Mouse (Mus musculus): ENCODE measurements around the gene Coq8a. TPM values are rescaled to one million over a fixed set of nuclear protein-coding genes. Genes with fewer than 3 reads are reported as not detected.

The Coq8a gene
- 1.4 and 2.0 TPM in 2 replicates for polyA plus RNA-seq (2016; fragmentation: Nextera tagmentation; extraction: Ambion mirVana)

GRCm38 (mm10) chr1:180198959-180199714 lies at the start of gene Coq8a:
Gene Coq8a, minus strand, starts transcription at chr1:180199602.
- H3K9me3 ChIP-seq: no peaks in the 10 kb centered on the region
- peaks cover 12% of the 10 kb centered on the region for H3K27me3 ChIP-seq
- H3K36me3 ChIP-seq (replicated peaks): no peaks in the 10 kb centered on the region
- H3K9ac ChIP-seq: no peak within 1 kb of the TSS
- H3K4me1 ChIP-seq: peaks cover 11% of the 10 kb centered on the region
- no peak within 1 kb of the TSS for H3K4me3 ChIP-seq (replicated peaks)
- no peak for ATAC-seq (ENCODE audit: low FRiP score)
- no peak within 1 kb of the TSS for H3K27ac ChIP-seq
- WGBS: 74% methylated on average over 4 of the region's 4 CpGs
- H3K4me2 ChIP-seq: no peak within 1 kb of the TSS

DNA sequence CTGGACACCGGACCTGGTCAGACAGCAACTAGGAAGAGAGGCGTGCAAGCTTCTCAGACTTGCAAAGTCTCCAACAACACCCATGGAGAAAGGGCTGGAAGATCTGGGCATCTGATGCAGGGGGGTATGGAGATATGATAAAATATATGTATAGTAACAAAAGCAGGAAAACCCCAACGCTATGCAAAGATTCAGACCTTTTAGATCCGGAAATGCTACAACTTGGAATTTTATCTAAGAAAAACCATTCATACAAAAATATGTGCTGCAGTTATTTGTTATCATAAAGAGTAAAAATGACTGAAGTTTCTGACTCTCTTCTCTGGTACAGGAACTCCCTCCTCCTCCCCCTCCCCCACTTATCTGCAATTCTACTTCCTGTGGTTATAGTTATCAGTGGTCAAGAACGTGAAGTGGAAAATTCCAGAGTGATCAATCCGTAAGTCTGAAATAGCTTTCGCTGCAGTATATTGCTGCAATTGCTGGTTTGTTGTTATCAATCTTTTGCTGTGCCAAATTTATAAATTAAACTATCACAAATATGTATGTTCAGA lies 49.3 kb upstream of the Coq8a start:
- Histone ChIP-seq H3K4me3 (replicated peaks) (no peak overlapping the region), H3K36me3 (replicated peaks) (no peaks in the 10 kb centered on the region), H3K4me1 (peaks cover 17% of the 10 kb centered on the region), H3K27ac (no peak overlapping the region), H3K9me3 (no peaks in the 10 kb centered on the region), H3K4me2 (no peak overlapping the region), H3K27me3 (no peaks in the 10 kb centered on the region), H3K9ac (no peak overlapping the region)
- WGBS: 90% methylated on average over 7 of the region's 7 CpGs
- no peak for ATAC-seq (ENCODE audit: low FRiP score)

DNA sequence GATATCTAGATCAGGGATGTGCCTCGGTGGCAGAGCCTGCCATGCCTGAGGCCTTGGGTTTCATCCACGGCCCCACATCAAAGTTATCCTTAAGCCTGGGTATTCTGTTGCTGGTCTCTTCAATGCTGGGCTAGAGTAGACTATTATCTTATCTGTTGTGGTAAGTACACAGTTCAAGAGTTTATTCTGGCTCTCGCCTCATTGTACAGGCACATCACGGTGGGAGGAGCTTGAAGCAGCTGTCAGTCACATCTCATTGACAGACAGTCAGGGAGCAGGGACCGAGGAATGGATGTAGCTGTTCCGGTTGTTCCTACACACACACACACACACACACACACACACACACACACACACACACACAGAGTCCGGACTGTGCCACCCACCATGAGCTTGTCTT lies 48.5 kb upstream of the Coq8a start:
- 86% methylated on average over 6 of the region's 7 CpGs for WGBS
- Histone ChIP-seq H3K4me1 (peaks cover 17% of the 10 kb centered on the region), H3K9me3 (no peaks in the 10 kb centered on the region), H3K27me3 (no peaks in the 10 kb centered on the region), H3K36me3 (replicated peaks) (no peaks in the 10 kb centered on the region), H3K4me2 (no peak overlapping the region), H3K4me3 (replicated peaks) (no peak overlapping the region), H3K9ac (no peak overlapping the region), H3K27ac (no peak overlapping the region)
- no peak for ATAC-seq (ENCODE audit: low FRiP score)

DNA sequence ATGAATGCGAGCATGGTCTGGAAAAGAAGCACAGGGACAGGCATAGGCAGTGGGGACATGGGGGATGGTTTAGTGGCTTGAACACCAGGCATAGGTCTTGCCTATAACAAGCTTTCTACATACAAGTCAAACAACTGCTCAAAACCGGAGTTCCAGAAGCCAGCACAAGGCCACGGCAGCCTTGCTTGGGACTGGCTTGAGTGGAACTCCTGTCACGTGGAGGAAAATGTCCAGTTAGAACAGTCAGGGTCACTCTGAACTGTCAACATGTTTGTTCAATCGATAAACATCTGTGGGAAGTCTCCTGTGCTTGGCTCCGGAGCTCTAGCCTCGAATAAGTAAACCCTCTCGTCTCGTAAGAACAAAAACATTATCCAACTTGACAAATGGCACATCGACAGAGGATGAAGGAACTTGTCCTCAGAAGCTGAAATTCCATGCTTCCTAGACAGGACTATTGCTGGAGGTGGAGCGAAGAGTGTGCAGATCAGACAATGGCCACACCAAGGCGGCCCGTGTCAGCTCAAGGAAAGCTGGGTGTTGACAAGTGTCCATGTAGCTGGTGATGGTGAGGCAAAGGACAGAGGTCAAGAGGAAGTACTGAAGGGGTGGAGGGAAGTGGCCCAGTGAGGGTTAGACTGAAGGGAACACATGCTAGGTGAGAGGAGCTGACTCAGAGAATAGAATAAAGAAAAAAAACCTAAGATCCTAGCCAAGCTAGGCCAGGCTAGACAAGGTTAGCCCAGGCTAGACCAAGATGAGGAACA lies 46.5 kb upstream of the Coq8a start:
- no peak overlapping the region for H3K27ac ChIP-seq
- H3K4me1 ChIP-seq: peaks cover 11% of the 10 kb centered on the region
- WGBS: 92% methylated on average over 13 of the region's 13 CpGs
- no peak overlapping the region for H3K9ac ChIP-seq
- H3K4me3 ChIP-seq (replicated peaks): no peak overlapping the region
- H3K9me3 ChIP-seq: no peaks in the 10 kb centered on the region
- no peaks in the 10 kb centered on the region for H3K27me3 ChIP-seq
- no peaks in the 10 kb centered on the region for H3K36me3 ChIP-seq (replicated peaks)
- no peak for ATAC-seq (ENCODE audit: low FRiP score)
- no peak overlapping the region for H3K4me2 ChIP-seq

DNA sequence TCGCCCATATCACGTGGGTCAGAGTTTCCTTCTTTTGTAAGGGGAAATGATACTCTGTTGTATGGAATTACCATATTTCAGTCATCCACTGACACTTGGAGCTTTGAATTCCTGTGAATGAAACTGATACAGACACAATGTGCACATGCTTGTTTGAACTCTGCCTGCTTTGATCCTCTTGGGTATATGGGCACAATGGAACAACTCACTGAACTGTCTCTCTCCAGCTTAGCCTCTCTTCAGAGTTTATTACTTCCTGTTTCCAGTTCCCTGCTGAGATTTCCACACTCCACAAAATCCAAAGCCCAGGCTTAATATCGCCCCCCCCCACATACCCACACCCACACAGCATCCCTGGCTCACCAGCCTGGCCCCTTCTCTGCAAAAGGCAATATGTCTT lies 32.3 kb upstream of the Coq8a start:
- Histone ChIP-seq H3K27me3 (0 out of 2 replicates have a peak, but pooled peaks cover 3% of the 10 kb centered on the region), H3K9me3 (no peaks in the 10 kb centered on the region), H3K36me3 (replicated peaks) (no peaks in the 10 kb centered on the region), H3K4me1 (peaks cover 3% of the 10 kb centered on the region), H3K9ac (no peak overlapping the region), H3K4me2 (no peak overlapping the region), H3K4me3 (replicated peaks) (no peak overlapping the region), H3K27ac (no peak overlapping the region)
- 79% methylated on average over 3 of the region's 3 CpGs for WGBS
- ATAC-seq (ENCODE audit: low FRiP score): no peak

DNA sequence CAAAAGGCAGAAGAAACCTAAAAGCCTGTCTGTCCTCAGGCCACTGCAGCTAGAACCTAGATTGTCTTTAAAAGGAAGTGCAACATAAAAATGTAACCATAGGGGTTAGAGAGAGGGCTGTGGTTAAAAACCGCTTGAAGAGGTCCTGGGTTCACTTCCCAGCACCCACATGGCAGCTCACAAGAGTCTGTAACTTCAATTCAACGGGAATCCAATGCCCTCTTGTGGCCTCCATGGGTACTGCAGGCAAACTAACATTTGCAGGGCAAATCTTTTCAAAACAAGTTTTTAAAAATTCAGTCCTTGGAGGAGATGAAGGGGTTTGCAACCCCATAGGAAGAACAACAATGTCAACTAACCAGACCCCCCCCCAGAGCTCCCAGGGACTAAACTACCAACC lies 31.2 kb upstream of the Coq8a start:
- Histone ChIP-seq H3K9ac (no peak overlapping the region), H3K4me1 (peaks cover 12% of the 10 kb centered on the region), H3K4me3 (replicated peaks) (no peak overlapping the region), H3K27me3 (0 out of 2 replicates have a peak, but pooled peaks cover 3% of the 10 kb centered on the region), H3K9me3 (no peaks in the 10 kb centered on the region), H3K27ac (no peak overlapping the region), H3K4me2 (no peak overlapping the region), H3K36me3 (replicated peaks) (no peaks in the 10 kb centered on the region)
- ATAC-seq (ENCODE audit: low FRiP score): no peak
- 23% methylated on average over 2 of the region's 2 CpGs for WGBS

GRCm38 (mm10) chr1:180229906-180230305 lies 30.5 kb upstream of the Coq8a start:
- H3K4me1 ChIP-seq: peaks cover 16% of the 10 kb centered on the region
- WGBS: 86% methylated on average over 7 of the region's 7 CpGs
- H3K4me3 ChIP-seq (replicated peaks): no peak overlapping the region
- H3K9me3 ChIP-seq: no peaks in the 10 kb centered on the region
- H3K27me3 ChIP-seq: peaks cover 7% of the 10 kb centered on the region; the same call in 1 of the 2 replicates
- no peak overlapping the region for H3K9ac ChIP-seq
- H3K4me2 ChIP-seq: no peak overlapping the region
- ATAC-seq (ENCODE audit: low FRiP score): no peak
- no peak overlapping the region for H3K27ac ChIP-seq
- no peaks in the 10 kb centered on the region for H3K36me3 ChIP-seq (replicated peaks)

GRCm38 (mm10) chr1:180228854-180229253 lies 29.5 kb upstream of the Coq8a start:
- Histone ChIP-seq H3K4me2 (no peak overlapping the region), H3K4me1 (peaks cover 16% of the 10 kb centered on the region), H3K36me3 (replicated peaks) (no peaks in the 10 kb centered on the region), H3K27ac (no peak overlapping the region), H3K27me3 (peaks cover 7% of the 10 kb centered on the region; the same call in 1 of the 2 replicates), H3K9ac (no peak overlapping the region), H3K4me3 (replicated peaks) (no peak overlapping the region), H3K9me3 (no peaks in the 10 kb centered on the region)
- 91% methylated on average over 12 of the region's 12 CpGs for WGBS
- ATAC-seq (ENCODE audit: low FRiP score): no peak

DNA sequence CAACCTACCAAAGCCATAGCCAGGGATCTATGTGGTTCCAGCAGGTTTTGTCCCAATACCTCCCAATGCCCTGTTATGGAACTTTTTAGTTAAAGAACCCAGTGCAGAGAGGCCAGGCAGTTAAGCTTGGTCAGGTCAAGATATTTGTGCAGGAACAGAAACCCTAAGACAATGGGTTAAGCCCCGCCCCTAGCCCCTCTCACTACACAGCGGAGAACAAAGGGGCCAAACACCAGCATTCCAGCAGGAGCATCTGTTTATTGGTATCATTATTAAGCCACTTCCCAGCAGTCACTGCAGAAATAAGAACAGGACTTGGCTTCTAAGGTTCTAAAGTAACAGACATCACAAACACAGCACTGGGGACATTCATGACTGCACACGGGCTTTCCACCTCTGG lies 27.4 kb upstream of the Coq8a start:
- Histone ChIP-seq H3K4me3 (replicated peaks) (peak overlapping the region; percentile 44; the same call in 1 of the 2 replicates), H3K4me1 (peaks cover 16% of the 10 kb centered on the region), H3K9ac (no peak overlapping the region), H3K4me2 (peak overlapping the region; percentile 73; the same call in 1 of the 2 replicates), H3K27me3 (peaks cover 13% of the 10 kb centered on the region), H3K9me3 (no peaks in the 10 kb centered on the region), H3K36me3 (replicated peaks) (no peaks in the 10 kb centered on the region), H3K27ac (no peak overlapping the region; the same call in 1 of the 2 replicates)
- no peak for ATAC-seq (ENCODE audit: low FRiP score)
- WGBS: 68% methylated on average over 3 of the region's 3 CpGs

- peaks cover 13% of the 10 kb centered on the region for H3K27me3 ChIP-seq
- H3K4me2 ChIP-seq: peak overlapping the region; percentile 73
- ATAC-seq (ENCODE audit: low FRiP score): peak; percentile 69
- WGBS: 14% methylated on average over 12 of the region's 12 CpGs
- H3K36me3 ChIP-seq (replicated peaks): no peaks in the 10 kb centered on the region
- peak overlapping the region; percentile 44 for H3K4me3 ChIP-seq (replicated peaks)
- H3K27ac ChIP-seq: no peak overlapping the region
- H3K4me1 ChIP-seq: peaks cover 16% of the 10 kb centered on the region
- H3K9me3 ChIP-seq: no peaks in the 10 kb centered on the region
- H3K9ac ChIP-seq: peak overlapping the region; percentile 30
Observed at GRCm38 (mm10) chr1:180226221-180226713, 26.9 kb upstream of the Coq8a start.

GRCm38 (mm10) chr1:180225500-180226220 lies 26.3 kb upstream of the Coq8a start:
- ATAC-seq (ENCODE audit: low FRiP score): peak; percentile 91
- Histone ChIP-seq H3K27ac (no peak overlapping the region), H3K9ac (peak overlapping the region; percentile 30), H3K4me1 (peaks cover 16% of the 10 kb centered on the region), H3K36me3 (replicated peaks) (no peaks in the 10 kb centered on the region), H3K9me3 (no peaks in the 10 kb centered on the region), H3K4me2 (peak overlapping the region; percentile 73), H3K4me3 (replicated peaks) (peak overlapping the region; percentile 44), H3K27me3 (peaks cover 13% of the 10 kb centered on the region)
- WGBS: 17% methylated on average over 21 of the region's 21 CpGs

- no peak overlapping the region for H3K4me2 ChIP-seq
- H3K9me3 ChIP-seq: no peaks in the 10 kb centered on the region
- 100% methylated on average over 1 of the region's 1 CpGs for WGBS
- H3K4me1 ChIP-seq: peaks cover 16% of the 10 kb centered on the region
- no peak overlapping the region for H3K9ac ChIP-seq
- no peak for ATAC-seq (ENCODE audit: low FRiP score)
- H3K27ac ChIP-seq: no peak overlapping the region
- H3K36me3 ChIP-seq (replicated peaks): no peaks in the 10 kb centered on the region
- peaks cover 9% of the 10 kb centered on the region for H3K27me3 ChIP-seq
- H3K4me3 ChIP-seq (replicated peaks): no peak overlapping the region
Observed at GRCm38 (mm10) chr1:180222007-180222406, 22.6 kb upstream of the Coq8a start.

Data from forebrain, embryonic 12.5 days (tissue).